Mouse (Mus musculus): ENCODE results near the gene Ttll9. TPM values are rescaled to one million over a fixed set of nuclear protein-coding genes. Genes with fewer than 3 reads are reported as not detected.

Ttll9 gene
- total RNA-seq, 2 experiments from 2014 or later = 1.7 to 3.0 TPM

- no peak for DNase-seq (ENCODE audit: low spot score in 2 of 2)
These were observed 21.2 kb upstream of the Ttll9 start for GRCm38 (mm10) chr2:152941106-152941505.

DNA sequence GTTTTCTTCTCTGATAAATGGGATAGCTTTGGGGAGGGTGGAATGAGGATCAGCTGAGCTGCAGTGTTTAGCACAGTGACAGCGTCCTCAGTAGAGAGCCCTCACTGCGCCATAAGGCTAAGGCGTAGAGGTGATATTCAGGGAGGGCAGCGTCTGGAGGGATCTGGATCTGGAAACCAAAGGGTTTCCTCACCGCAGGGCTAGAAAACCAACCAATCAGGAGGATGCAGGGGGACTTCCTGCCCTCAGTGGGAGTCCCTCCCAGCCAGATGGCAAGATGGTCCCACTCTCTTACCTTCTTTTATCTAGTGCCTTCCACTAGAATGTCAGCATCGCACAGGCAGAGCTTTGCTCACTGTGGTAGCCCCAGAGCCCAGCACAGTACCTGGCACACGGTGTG, 20.5 kb upstream of the Ttll9 start:
- no peak for DNase-seq (ENCODE audit: low spot score in 2 of 2)

DNA sequence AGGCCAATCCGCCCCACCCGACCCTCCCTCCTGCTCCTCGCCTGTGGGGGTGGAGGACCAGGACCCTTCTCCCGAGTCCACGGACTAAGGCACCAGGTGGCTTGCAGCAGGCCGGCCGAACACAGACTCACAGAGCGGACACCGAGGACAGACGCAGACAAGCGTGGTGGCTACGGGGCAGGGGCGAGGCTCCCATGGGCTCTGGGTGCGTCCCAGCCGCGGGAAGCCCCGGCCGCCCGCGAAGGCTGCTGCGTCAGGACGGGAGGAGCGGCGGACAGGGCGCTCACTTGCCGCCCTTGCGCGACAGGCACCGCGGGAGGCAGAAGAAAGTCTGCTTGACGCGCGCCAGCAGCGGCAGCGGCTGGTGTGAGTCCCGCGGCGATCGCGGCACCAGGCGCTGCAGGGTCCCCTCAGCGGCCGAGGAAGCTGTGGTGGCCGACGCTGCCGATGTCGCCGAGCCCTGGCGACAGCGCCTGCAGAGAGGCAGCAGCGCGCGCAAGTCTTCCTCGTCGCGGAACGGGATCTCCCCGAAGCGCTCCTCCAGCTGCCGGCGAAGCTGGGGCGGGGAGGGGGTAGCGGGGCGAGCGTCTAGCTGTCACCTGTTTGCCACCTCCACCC, 19.3 kb upstream of the Ttll9 start:
- no peak for DNase-seq (ENCODE audit: low spot score in 2 of 2)

DNA sequence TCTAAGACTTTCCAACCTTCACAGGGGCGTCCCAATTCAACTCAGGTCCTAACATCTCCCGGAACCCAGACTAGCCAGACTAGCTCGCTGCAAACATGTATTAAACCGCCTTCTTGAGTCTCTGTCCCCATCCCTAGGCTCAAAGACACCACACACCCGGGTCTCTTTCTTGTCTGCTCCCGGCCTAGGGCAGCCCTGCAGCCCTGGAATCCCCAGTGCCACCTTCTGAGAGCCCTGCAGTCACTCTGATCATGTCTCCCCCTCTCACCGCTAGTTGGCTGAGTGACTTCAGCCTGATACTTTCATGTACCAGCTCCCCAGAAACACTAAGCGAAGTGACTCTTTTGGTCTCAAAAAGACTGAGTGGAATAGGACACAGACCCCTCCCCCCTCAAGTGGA, 18.7 kb upstream of the Ttll9 start:
- no peak for DNase-seq (ENCODE audit: low spot score in 2 of 2)

- DNase-seq (ENCODE audit: low spot score in 2 of 2) = no peak
These were observed 18.3 kb upstream of the Ttll9 start for GRCm38 (mm10) chr2:152944013-152944412.

DNA sequence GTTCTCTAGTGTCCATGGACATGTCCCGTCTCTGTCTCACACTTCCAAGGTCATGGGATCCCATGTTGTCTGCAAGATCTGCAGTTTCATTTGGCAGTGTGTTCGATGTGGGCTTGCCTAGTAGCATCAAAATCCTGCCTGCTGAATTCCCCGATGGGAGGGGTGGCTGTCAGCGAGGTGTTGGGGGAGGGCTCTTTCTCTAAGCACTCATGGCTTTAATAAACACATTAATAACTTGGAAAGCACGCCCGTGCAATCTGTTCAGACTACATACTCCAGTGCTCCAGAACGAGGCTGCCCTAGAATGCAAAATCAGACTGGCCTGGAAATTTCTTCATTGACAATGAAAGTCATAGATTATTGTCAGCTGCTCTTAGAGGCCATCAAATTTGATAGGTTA, 15.2 kb upstream of the Ttll9 start:
- peak; percentile 46 to 88 for DNase-seq (ENCODE audit: low spot score in 2 of 2)

GRCm38 (mm10) chr2:152948438-152949020, 13.8 kb upstream of the Ttll9 start:
- DNase-seq (ENCODE audit: low spot score in 2 of 2) = no peak

DNA sequence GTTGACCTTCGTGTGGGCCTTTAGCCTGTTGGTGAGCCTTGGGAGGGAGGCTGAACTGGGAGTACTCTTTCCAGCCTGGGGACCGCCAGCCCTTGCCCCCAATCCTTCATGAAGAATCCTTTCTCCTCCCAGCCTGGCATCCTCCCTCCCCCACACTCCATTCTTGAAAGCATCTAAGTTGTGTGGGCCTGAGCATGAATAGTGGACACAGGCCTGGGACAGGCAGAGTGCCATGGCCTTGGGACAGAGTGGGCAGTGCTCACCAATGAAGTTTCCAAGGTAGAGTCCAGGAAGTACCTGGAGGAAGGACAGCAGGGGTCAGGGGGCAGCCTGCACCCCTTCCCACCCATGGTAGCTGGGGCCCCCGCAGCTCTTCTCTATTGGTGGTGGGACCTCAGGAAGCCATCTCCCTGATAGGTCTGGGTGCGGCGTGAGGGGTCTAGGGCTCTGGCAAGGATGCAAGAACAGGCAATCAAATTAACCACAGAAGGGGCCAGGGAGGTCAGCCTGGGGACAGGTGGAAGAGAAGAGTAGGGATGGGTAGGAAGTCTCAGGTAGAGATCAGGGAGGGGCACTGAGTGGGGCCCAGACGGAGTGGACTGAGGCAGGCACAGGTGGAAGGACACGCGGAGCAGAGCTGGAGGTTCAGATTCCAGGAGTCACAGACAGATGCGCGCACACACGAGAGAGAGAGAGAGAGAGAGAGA, 11.8 kb upstream of the Ttll9 start:
- no peak for DNase-seq (ENCODE audit: low spot score in 2 of 2)

DNA sequence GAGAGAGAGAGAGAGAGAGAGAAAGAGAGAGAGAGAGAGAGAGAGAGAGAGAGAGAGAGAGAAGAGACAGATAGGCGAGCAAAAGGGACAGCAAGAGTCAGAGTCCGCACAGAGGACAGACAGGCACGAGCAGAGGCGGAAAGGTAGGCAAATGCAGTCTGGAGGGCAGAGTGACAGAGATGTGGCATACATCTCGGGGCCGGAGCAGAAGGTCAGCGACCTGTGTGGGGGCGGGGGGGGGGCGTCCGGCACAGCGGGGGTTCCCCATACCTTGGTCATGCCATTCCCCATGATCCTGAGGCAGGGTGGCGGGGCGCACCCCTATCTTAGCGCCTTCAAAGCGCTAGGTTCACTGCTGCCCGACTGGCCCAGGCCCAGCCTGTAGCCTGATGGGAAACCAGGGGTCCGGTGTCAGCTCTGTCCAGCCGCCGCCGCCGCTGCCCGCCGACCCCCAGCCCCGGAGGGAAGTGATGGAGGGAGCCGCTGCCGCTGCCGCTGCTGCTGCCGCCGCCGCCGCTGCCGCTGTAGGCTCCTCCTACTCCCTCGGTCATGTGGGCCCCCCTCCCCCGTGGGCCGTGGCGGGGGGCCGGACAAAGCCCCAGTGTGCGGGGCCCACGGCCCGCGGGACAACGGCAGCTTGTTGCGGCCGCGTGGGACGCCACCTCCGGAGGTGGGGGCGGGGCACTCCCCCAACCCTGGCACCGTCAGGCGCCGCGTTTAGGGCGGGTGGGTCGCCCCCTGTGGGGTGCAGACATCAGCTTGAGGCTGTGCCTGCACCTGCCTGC, 11.0 kb upstream of the Ttll9 start, which contains the start of gene Dusp15:
TSS of gene Dusp15 (minus strand) at position 634 of the 785 bp plus-strand sequence.
- peak; percentile 57 to 63 for DNase-seq (ENCODE audit: low spot score in 2 of 2)

- DNase-seq (ENCODE audit: low spot score in 2 of 2) = no peak
These were observed 10.2 kb upstream of the Ttll9 start for GRCm38 (mm10) chr2:152951850-152952720.

GRCm38 (mm10) chr2:152958116-152958515, 4.2 kb upstream of the Ttll9 start:
- no peak for DNase-seq (ENCODE audit: low spot score in 2 of 2)

- DNase-seq (ENCODE audit: low spot score in 2 of 2) = no peak
These were observed 3.3 kb downstream of the Ttll9 start for GRCm38 (mm10) chr2:152965555-152965954.

DNA sequence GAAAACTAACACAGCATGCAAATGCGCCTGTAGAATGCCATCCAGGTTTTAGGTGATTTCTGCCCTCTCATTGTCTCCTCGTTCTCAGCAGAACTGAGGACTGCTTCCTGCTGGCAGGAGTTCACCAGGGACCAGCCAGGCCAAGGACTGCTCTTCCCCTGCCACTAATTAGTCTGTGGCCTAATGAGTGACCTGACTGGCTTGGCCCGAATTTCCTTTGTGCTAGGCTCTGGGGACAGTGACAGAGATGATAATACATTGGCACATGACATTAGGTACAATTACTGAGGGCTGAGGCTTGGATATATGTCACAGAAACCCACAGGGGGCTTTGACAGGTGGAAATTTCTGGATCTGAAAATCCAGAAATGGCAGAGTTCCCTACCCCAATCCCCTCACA, 14.7 kb downstream of the Ttll9 start:
- DNase-seq (ENCODE audit: low spot score in 2 of 2) = no peak

DNA sequence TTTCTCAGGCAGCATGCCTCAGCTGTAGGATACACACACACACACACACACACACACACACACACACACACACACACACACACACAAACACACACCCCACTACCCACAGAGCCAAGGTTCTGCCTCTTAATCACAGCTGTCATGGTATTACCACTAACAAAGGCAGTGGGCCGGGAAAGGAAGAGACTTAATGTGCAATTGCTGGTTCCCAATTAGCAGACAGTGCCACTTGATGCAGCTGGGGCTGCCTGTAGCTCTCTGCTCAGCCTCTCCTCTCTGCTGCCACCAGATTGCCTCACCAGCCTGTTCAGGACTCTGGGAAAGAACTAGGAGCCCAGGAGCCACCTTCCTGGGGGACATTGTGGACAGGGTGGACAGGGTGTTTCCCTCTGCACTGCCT, 23.3 kb downstream of the Ttll9 start:
- peak; percentile 16 to 26 for DNase-seq (ENCODE audit: low spot score in 2 of 2)

- no peak for DNase-seq (ENCODE audit: low spot score in 2 of 2)
These were observed 29.2 kb downstream of the Ttll9 start for GRCm38 (mm10) chr2:152991529-152991928.

DNA sequence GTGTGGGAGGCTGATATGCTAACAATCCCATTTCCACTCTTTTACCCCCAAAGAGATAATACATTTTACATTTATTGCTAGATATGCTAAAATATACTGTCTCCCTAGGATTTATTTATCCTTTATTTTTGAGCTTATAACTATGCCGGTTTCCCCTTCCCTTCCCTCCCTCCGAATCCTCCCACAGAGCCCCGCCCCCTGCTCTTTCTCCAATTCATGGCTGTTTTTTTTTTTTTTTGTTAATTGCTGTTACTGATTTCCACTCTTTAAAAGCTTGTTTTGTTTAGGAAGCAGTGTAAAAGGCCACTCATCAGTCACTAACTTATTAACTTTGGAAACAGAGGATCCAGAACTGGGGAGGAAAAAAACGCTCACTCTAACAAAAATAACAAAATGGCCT, 34.8 kb downstream of the Ttll9 start:
- no peak for DNase-seq (ENCODE audit: low spot score in 2 of 2)

- DNase-seq (ENCODE audit: low spot score in 2 of 2) = no peak
These were observed 40.4 kb downstream of the Ttll9 start for GRCm38 (mm10) chr2:153002492-153003248.

- DNase-seq (ENCODE audit: low spot score in 2 of 2) = peak in 1 of 2 experiments; percentile 25
These were observed 41.5 kb downstream of the Ttll9 start for GRCm38 (mm10) chr2:153003681-153004338.

DNA sequence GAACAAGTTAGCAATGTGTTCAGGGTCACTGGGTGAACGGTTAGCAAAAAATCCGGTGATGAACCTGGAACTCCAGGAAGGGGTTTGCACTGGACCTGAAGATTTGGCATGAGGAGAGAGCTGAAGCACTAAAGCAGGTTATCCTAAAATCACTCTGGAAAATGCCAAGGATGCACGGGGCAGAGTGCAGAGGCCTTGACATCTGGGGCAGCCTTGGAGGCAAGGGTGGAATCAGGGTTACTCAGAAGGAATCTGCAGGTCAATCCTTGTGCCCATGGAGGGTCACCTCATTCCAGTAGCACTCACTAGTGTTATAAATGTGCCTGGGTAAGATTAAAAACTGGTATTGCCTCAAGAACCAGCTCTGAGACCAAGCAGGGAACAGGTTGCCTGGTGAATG, 43.7 kb downstream of the Ttll9 start:
- no peak for DNase-seq (ENCODE audit: low spot score in 2 of 2)
